Mouse (Mus musculus): ENCODE results near the gene Rbx1. TPM values are rescaled to one million over a fixed set of nuclear protein-coding genes. Genes with fewer than 3 reads are reported as not detected.
A peak's percentile ranks its signal among the peaks of the same experiment; 100 is the strongest.
"Not testable (repeated sequence)": the region's sequence is repeated elsewhere in the genome, so short reads cannot be mapped to it uniquely, and the experiment has no call there.

Rbx1 gene
- polyA plus RNA-seq, 1 experiment from 2014 or later = 511 TPM

- peak overlapping the region; percentile 84 for H3K27ac ChIP-seq
- ATAC-seq = no peak
- H3K4me2 ChIP-seq (replicated peaks) = peak overlapping the region; percentile 71
- no peaks in the 10 kb centered on the region for H3K27me3 ChIP-seq
- peak overlapping the region; percentile 53 for H3K4me3 ChIP-seq (replicated peaks)
- H3K9me3 ChIP-seq = no peaks in the 10 kb centered on the region
- peaks cover 24% of the 10 kb centered on the region for H3K36me3 ChIP-seq
- WGBS = 80% methylated on average over 12 of the region's 12 CpGs
- peaks cover 22% of the 10 kb centered on the region for H3K4me1 ChIP-seq (replicated peaks)
- peak overlapping the region; percentile 65 for H3K9ac ChIP-seq (replicated peaks)
These were observed 958 bp upstream of the Rbx1 start for GRCm38 (mm10) chr15:81465016-81465660.

GRCm38 (mm10) chr15:81466738-81467113 lies 630 bp downstream of the Rbx1 start:
- ATAC-seq = no peak
- H3K9me3 ChIP-seq = no peaks in the 10 kb centered on the region
- H3K9ac ChIP-seq (replicated peaks) = peak overlapping the region; percentile 67
- peak overlapping the region; percentile 84 for H3K27ac ChIP-seq
- peak overlapping the region; percentile 53 for H3K4me3 ChIP-seq (replicated peaks)
- peaks cover 22% of the 10 kb centered on the region for H3K4me1 ChIP-seq (replicated peaks)
- H3K27me3 ChIP-seq = no peaks in the 10 kb centered on the region
- WGBS = under 1% methylated on average over 15 of the region's 15 CpGs
- H3K4me2 ChIP-seq (replicated peaks) = peak overlapping the region; percentile 62
- peaks cover 36% of the 10 kb centered on the region for H3K36me3 ChIP-seq

GRCm38 (mm10) chr15:81470735-81471134 lies 4.6 kb downstream of the Rbx1 start:
- H3K4me1 ChIP-seq (replicated peaks) = peaks cover 16% of the 10 kb centered on the region
- no peaks in the 10 kb centered on the region for H3K9me3 ChIP-seq
- 93% methylated on average over 8 of the region's 8 CpGs for WGBS
- H3K27me3 ChIP-seq = no peaks in the 10 kb centered on the region
- peaks cover 67% of the 10 kb centered on the region for H3K36me3 ChIP-seq
- no peak for ATAC-seq
- H3K9ac ChIP-seq (replicated peaks) = no peak overlapping the region
- no peak overlapping the region for H3K27ac ChIP-seq
- no peak overlapping the region for H3K4me2 ChIP-seq (replicated peaks)
- no peak overlapping the region for H3K4me3 ChIP-seq (replicated peaks)

GRCm38 (mm10) chr15:81472256-81472655 lies 6.2 kb downstream of the Rbx1 start:
- Histone ChIP-seq H3K9me3 (no peaks in the 10 kb centered on the region), H3K27ac (no peak overlapping the region), H3K36me3 (peaks cover 67% of the 10 kb centered on the region), H3K4me2 (replicated peaks) (no peak overlapping the region), H3K4me3 (replicated peaks) (no peak overlapping the region), H3K4me1 (replicated peaks) (peaks cover 19% of the 10 kb centered on the region), H3K9ac (replicated peaks) (no peak overlapping the region), H3K27me3 (no peaks in the 10 kb centered on the region)
- WGBS = 97% methylated on average over 5 of the region's 5 CpGs
- no peak for ATAC-seq

- ATAC-seq = no peak
These were observed 9.6 kb downstream of the Rbx1 start for GRCm38 (mm10) chr15:81475654-81476053.

DNA sequence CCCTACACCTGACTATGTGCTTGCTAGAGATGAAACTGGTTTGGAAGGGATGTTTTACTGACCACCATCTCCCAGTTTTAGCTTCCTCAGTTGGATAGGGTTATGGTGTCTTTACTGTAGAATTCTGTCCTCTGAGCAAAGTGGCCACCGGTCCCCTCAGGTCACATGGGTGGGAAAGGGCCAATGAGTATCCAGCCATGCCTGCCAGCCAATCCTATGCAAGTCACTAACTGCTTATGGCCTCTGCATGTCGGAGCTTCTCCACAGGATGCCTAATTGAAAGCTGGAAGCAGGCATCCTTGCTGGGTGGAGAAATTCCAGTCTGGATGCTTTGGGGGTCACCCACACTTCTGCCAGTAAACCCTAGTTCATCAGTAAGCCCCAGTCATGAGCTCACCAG lies 10.5 kb downstream of the Rbx1 start:
- Histone ChIP-seq H3K27me3 (no peaks in the 10 kb centered on the region), H3K9ac (replicated peaks) (peak overlapping the region; percentile 23; the same call in 1 of the 2 replicates), H3K36me3 (peaks cover 37% of the 10 kb centered on the region), H3K9me3 (no peaks in the 10 kb centered on the region), H3K4me3 (replicated peaks) (no peak overlapping the region), H3K4me1 (replicated peaks) (peaks cover 11% of the 10 kb centered on the region), H3K27ac (no peak overlapping the region), H3K4me2 (replicated peaks) (peak overlapping the region; percentile 39)
- WGBS = 2% methylated on average over 2 of the region's 2 CpGs
- peak; percentile 60; the same call in 1 of the 2 replicates for ATAC-seq

More at GRCm38 (mm10) chr15:81475654-81476053, 9.6 kb downstream of the Rbx1 start:
- Histone ChIP-seq H3K4me3 (replicated peaks) (no peak overlapping the region), H3K4me1 (replicated peaks) (peaks cover 6% of the 10 kb centered on the region; the same call in 1 of the 2 replicates), H3K36me3 (peaks cover 47% of the 10 kb centered on the region), H3K9ac (replicated peaks) (no peak overlapping the region), H3K27ac (peak overlapping the region; percentile 4; the same call in 1 of the 2 replicates), H3K4me2 (replicated peaks) (no peak overlapping the region), H3K9me3 (no peaks in the 10 kb centered on the region), H3K27me3 (no peaks in the 10 kb centered on the region)
- WGBS = 50% methylated on average over 3 of the region's 3 CpGs

DNA sequence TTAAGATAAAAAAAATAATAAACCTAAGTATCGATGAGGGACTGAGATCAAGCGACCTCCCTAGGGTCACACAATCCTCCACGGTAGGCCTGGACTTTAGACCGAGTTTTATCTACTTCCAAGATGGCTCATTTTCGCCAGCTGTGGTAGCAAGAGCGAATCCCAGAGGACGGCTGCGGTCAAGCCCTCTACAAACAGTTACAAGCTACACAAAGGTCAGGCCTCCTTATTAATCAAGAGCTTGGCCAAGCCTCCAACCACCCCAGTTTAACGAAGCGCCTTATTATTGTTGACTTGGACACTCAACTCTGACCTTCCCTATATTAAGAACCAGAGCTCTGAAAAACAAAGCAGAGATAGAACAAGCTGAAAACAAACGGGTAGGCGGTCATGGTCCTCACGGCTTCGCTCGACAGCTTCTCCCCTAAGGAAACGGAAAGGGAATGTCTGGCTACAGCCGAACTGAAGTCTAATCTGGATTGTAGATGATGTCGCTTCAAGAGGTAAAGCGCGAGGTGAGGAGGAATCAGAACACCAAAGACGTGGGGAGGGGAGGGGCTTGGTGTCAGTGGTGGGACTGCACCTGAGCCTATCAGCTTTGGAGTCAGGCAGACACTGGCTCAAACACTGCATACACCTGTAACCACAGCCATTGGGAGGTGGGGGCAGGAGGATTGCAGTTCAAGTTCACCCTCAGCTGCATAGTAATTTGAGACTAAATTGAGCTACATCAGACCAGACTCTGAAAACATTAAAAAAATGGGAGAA lies 13.5 kb downstream of the Rbx1 start:
- 67% methylated on average over 21 of the region's 21 CpGs for WGBS
- H3K4me3 ChIP-seq (replicated peaks) = no peak overlapping the region

GRCm38 (mm10) chr15:81480284-81480683 lies 14.2 kb downstream of the Rbx1 start:
- not testable (repeated sequence) for H3K9ac ChIP-seq (replicated peaks)
- 62% methylated on average over 3 of the region's 3 CpGs for WGBS

More for the DNA sequence above, 13.5 kb downstream of the Rbx1 start:
- no peak overlapping the region for H3K27ac ChIP-seq
- ATAC-seq = no peak
- H3K36me3 ChIP-seq = peaks cover 9% of the 10 kb centered on the region
- peaks cover 11% of the 10 kb centered on the region for H3K4me1 ChIP-seq (replicated peaks)
- H3K27me3 ChIP-seq = no peaks in the 10 kb centered on the region
- no peaks in the 10 kb centered on the region for H3K9me3 ChIP-seq
- H3K4me2 ChIP-seq (replicated peaks) = no peak overlapping the region
- no peak overlapping the region for H3K9ac ChIP-seq (replicated peaks)

GRCm38 (mm10) chr15:81480977-81481379 lies 14.9 kb downstream of the Rbx1 start:
- Histone ChIP-seq H3K4me3 (replicated peaks) (peak overlapping the region; percentile 11; the same call in 1 of the 2 replicates), H3K9ac (replicated peaks) (no peak overlapping the region), H3K27me3 (no peaks in the 10 kb centered on the region), H3K4me1 (replicated peaks) (peaks cover 11% of the 10 kb centered on the region), H3K9me3 (no peaks in the 10 kb centered on the region), H3K27ac (no peak overlapping the region), H3K4me2 (replicated peaks) (peak overlapping the region; percentile 44), H3K36me3 (no peaks in the 10 kb centered on the region)
- 17% methylated on average over 13 of the region's 13 CpGs for WGBS
- ATAC-seq = no peak

More at GRCm38 (mm10) chr15:81480284-81480683, 14.2 kb downstream of the Rbx1 start:
- not testable (repeated sequence) for H3K27ac ChIP-seq; H3K4me2 ChIP-seq (replicated peaks); H3K9me3 ChIP-seq; H3K4me3 ChIP-seq (replicated peaks); ATAC-seq; H3K27me3 ChIP-seq; H3K36me3 ChIP-seq
- peaks cover 11% of the 10 kb centered on the region for H3K4me1 ChIP-seq (replicated peaks)

GRCm38 (mm10) chr15:81482966-81483365 lies 16.9 kb downstream of the Rbx1 start:
- H3K4me2 ChIP-seq (replicated peaks) = no peak overlapping the region
- H3K4me1 ChIP-seq (replicated peaks) = peaks cover 6% of the 10 kb centered on the region; the same call in 1 of the 2 replicates
- H3K27ac ChIP-seq = no peak overlapping the region
- ATAC-seq = no peak
- H3K4me3 ChIP-seq (replicated peaks) = no peak overlapping the region
- no peaks in the 10 kb centered on the region for H3K9me3 ChIP-seq
- H3K9ac ChIP-seq (replicated peaks) = no peak overlapping the region
- no peaks in the 10 kb centered on the region for H3K27me3 ChIP-seq
- 93% methylated on average over 2 of the region's 2 CpGs for WGBS
- no peaks in the 10 kb centered on the region for H3K36me3 ChIP-seq

DNA sequence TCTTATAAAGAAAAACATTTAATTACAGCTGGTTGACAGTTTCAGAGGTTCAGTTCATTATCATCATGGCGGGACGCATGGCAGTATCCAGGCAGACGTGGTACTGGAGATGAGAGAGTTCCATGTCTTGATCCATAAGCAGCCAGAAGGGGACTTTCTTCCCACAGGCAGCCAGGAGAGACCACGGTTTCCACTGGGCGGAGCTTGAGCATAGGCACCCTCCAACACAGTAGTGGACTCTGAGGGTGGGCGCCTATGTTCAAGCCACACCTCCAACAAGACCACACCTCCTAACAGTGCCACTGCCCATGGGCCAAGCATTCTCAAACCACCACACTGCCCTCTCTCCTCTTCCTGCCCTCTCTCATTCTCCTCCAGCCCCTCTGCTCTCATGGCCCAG lies 17.6 kb downstream of the Rbx1 start:
- Histone ChIP-seq H3K4me2 (replicated peaks) (no peak overlapping the region), H3K27ac (no peak overlapping the region), H3K9me3 (no peaks in the 10 kb centered on the region), H3K9ac (replicated peaks) (no peak overlapping the region), H3K4me1 (replicated peaks) (peaks cover 6% of the 10 kb centered on the region; the same call in 1 of the 2 replicates), H3K36me3 (no peaks in the 10 kb centered on the region), H3K4me3 (replicated peaks) (no peak overlapping the region), H3K27me3 (no peaks in the 10 kb centered on the region)
- ATAC-seq = no peak
- WGBS = 85% methylated on average over 6 of the region's 6 CpGs

- no peak overlapping the region for H3K4me2 ChIP-seq (replicated peaks)
- H3K9ac ChIP-seq (replicated peaks) = no peak overlapping the region
- WGBS = 91% methylated on average over 4 of the region's 4 CpGs
- ATAC-seq = no peak
- no peaks in the 10 kb centered on the region for H3K27me3 ChIP-seq
- H3K36me3 ChIP-seq = no peaks in the 10 kb centered on the region
- H3K27ac ChIP-seq = no peak overlapping the region
- H3K4me1 ChIP-seq (replicated peaks) = peaks cover 6% of the 10 kb centered on the region; the same call in 1 of the 2 replicates
- no peak overlapping the region for H3K4me3 ChIP-seq (replicated peaks)
- H3K9me3 ChIP-seq = no peaks in the 10 kb centered on the region
These were observed 19.4 kb downstream of the Rbx1 start for GRCm38 (mm10) chr15:81485483-81485882.
